Mouse (Mus musculus): ENCODE data around the gene Ccdc190.
A peak's percentile ranks its signal among the peaks of the same experiment; 100 is the strongest.

Ccdc190 gene

GRCm38 (mm10) chr1:169968792-169969515 lies 40.5 kb downstream of the Ccdc190 start, which contains the start of gene Hsd17b7:
Gene Hsd17b7, minus strand, starts transcription at chr1:169969241.
- Histone ChIP-seq H3K36me3 (ENCODE audit: insufficient read depth, low read length) (peaks cover 35% of the 10 kb centered on the region), H3K27me3 (ENCODE audit: insufficient read depth, low read length) (no peaks in the 10 kb centered on the region), H3K4me3 (replicated peaks; ENCODE audit: low read length) (peak within 1 kb of the TSS; percentile 86), H3K4me1 (replicated peaks; ENCODE audit: low read depth, low read length) (peaks cover 15% of the 10 kb centered on the region), H3K9me3 (ENCODE audit: low read length) (no peaks in the 10 kb centered on the region)
- TF ChIP-seq POU5F1 (IDR thresholded peaks at IDR 0.05; ENCODE audit: borderline replicate concordance, low read length) (no peak), NANOG (IDR thresholded peaks at IDR 0.05; ENCODE audit: borderline replicate concordance, low read length) (no peak), CTCF (conservative IDR thresholded peaks at IDR 0.05; ENCODE audit: low read length) (no peak)

DNA sequence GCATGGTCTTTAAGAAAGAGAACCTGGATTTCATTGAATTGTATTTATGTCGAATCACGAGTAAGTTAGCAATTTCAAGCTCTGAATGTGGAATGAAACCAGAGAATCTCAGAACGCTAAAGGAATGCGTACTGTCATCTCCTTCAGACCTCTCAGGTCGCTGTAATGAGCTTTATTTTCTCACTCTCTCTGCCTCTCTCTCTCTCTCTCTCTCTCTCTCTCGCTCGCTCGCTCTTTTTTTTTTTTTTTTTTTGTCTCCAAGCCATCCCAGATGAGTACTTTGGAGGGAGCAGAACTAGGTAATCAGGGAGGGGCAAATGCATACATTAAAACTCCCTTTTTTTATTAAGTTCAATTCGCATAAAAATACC lies 41.1 kb downstream of the Ccdc190 start:
- no peaks in the 10 kb centered on the region for H3K9me3 ChIP-seq (ENCODE audit: low read length)
- no peaks in the 10 kb centered on the region for H3K27me3 ChIP-seq (ENCODE audit: insufficient read depth, low read length)
- TF ChIP-seq CTCF (conservative IDR thresholded peaks at IDR 0.05; ENCODE audit: low read length) = no peak
- TF ChIP-seq POU5F1 (IDR thresholded peaks at IDR 0.05; ENCODE audit: borderline replicate concordance, low read length) = no peak
- no peak for TF ChIP-seq NANOG (IDR thresholded peaks at IDR 0.05; ENCODE audit: borderline replicate concordance, low read length)
- peak overlapping the region; percentile 86 for H3K4me3 ChIP-seq (replicated peaks; ENCODE audit: low read length)
- peaks cover 15% of the 10 kb centered on the region for H3K4me1 ChIP-seq (replicated peaks; ENCODE audit: low read depth, low read length)
- H3K36me3 ChIP-seq (ENCODE audit: insufficient read depth, low read length) = peaks cover 30% of the 10 kb centered on the region

- Histone ChIP-seq H3K36me3 (ENCODE audit: insufficient read depth, low read length) (peaks cover 15% of the 10 kb centered on the region), H3K4me1 (replicated peaks; ENCODE audit: low read depth, low read length) (peaks cover 15% of the 10 kb centered on the region), H3K9me3 (ENCODE audit: low read length) (no peaks in the 10 kb centered on the region), H3K27me3 (ENCODE audit: insufficient read depth, low read length) (no peaks in the 10 kb centered on the region), H3K4me3 (replicated peaks; ENCODE audit: low read length) (no peak overlapping the region)
- no peak for TF ChIP-seq POU5F1 (IDR thresholded peaks at IDR 0.05; ENCODE audit: borderline replicate concordance, low read length)
- no peak for TF ChIP-seq CTCF (conservative IDR thresholded peaks at IDR 0.05; ENCODE audit: low read length)
- TF ChIP-seq NANOG (IDR thresholded peaks at IDR 0.05; ENCODE audit: borderline replicate concordance, low read length) = no peak
These were observed 42.5 kb downstream of the Ccdc190 start for GRCm38 (mm10) chr1:169970936-169971335.

GRCm38 (mm10) chr1:169971998-169972397 lies 43.5 kb downstream of the Ccdc190 start:
- Histone ChIP-seq H3K36me3 (ENCODE audit: insufficient read depth, low read length) (peaks cover 5% of the 10 kb centered on the region), H3K9me3 (ENCODE audit: low read length) (no peaks in the 10 kb centered on the region), H3K4me1 (replicated peaks; ENCODE audit: low read depth, low read length) (peaks cover 15% of the 10 kb centered on the region), H3K27me3 (ENCODE audit: insufficient read depth, low read length) (no peaks in the 10 kb centered on the region), H3K4me3 (replicated peaks; ENCODE audit: low read length) (no peak overlapping the region)
- no peak for TF ChIP-seq POU5F1 (IDR thresholded peaks at IDR 0.05; ENCODE audit: borderline replicate concordance, low read length)
- no peak for TF ChIP-seq NANOG (IDR thresholded peaks at IDR 0.05; ENCODE audit: borderline replicate concordance, low read length)
- TF ChIP-seq CTCF (conservative IDR thresholded peaks at IDR 0.05; ENCODE audit: low read length) = no peak

DNA sequence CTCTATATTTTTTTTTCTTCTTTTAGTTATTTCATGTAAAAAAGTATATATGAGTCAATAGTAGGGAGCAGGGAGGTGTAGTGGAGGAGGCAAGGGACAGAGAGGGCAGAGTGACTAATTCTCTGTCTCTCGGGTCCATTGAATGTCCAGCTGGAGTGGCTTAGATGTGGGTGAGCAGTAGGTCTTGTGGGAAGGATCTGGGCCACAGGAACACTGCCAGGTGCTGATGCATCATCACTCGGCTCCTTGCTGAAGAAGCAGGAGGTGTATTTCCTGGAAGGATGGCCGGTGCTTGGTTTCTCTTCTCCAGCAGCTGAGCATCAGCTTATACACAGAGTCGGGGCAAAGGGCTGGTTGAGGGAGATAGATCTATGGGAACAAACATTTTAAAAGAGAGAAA lies 49.2 kb downstream of the Ccdc190 start:
- TF ChIP-seq CTCF (conservative IDR thresholded peaks at IDR 0.05; ENCODE audit: low read length) (no peak), NANOG (IDR thresholded peaks at IDR 0.05; ENCODE audit: borderline replicate concordance, low read length) (no peak), POU5F1 (IDR thresholded peaks at IDR 0.05; ENCODE audit: borderline replicate concordance, low read length) (no peak)
- Histone ChIP-seq H3K4me1 (replicated peaks; ENCODE audit: low read depth, low read length) (no peaks in the 10 kb centered on the region), H3K4me3 (replicated peaks; ENCODE audit: low read length) (no peak overlapping the region), H3K9me3 (ENCODE audit: low read length) (no peaks in the 10 kb centered on the region), H3K27me3 (ENCODE audit: insufficient read depth, low read length) (0 out of 2 replicates have a peak, but pooled peaks cover 2% of the 10 kb centered on the region), H3K36me3 (ENCODE audit: insufficient read depth, low read length) (no peaks in the 10 kb centered on the region)

Measured in E14TG2a.4 (cell line).